Mouse (Mus musculus) heart, embryonic 14.5 days (tissue): Measurements from ENCODE around the gene Slc9a3r1. TPM values are rescaled to one million over a fixed set of nuclear protein-coding genes. Genes with fewer than 3 reads are reported as not detected.

Experiments used
- ATAC-seq: fragments of 200-750 bp; cut with Nextera tagmentation; 2 replicates; pipeline ENCODE4 v1.8.0; 2017; ENCODE audit warnings: low read depth, moderate TSS enrichment; ENCODE audit not compliant: insufficient number of reproducible peaks, insufficient read depth, low FRiP score
- H3K27ac ChIP-seq, 2 experiments: fragments of 200-500 bp in 1 of 2; fragments of 300-500 bp in 1 of 2; sonication (generic) in 1 of 2; replicated peaks in 1 of 2; 2 replicates each; pipeline ENCODE4 v1.5.1; 2012 to 2014; ENCODE audit warnings: low read depth in 2 of 2, low read length in 2 of 2, control low read depth in 1 of 2, mild to moderate bottlenecking in 1 of 2, mixed read lengths in 1 of 2; ENCODE audit not compliant: control insufficient read depth in 1 of 2, insufficient read depth in 1 of 2
- H3K27me3 ChIP-seq: fragments of 300-500 bp; sonication (generic); 2 replicates; pipeline ENCODE4 v1.6.1; 2014; ENCODE audit warnings: mild to moderate bottlenecking, low read length, control low read depth; ENCODE audit not compliant: control insufficient read depth, insufficient read depth
- H3K36me3 ChIP-seq: fragments of 300-500 bp; sonication (generic); 2 replicates; pipeline ENCODE4 v1.6.1; 2014; ENCODE audit warnings: mild to moderate bottlenecking, control low read depth, low read length, mixed read lengths; ENCODE audit not compliant: control insufficient read depth, insufficient read depth
- H3K4me1 ChIP-seq, 2 experiments: fragments of 200-500 bp in 1 of 2; fragments of 300-500 bp in 1 of 2; sonication (generic) in 1 of 2; 2 replicates each; pipeline ENCODE4 v1.6.1; 2012 to 2014; ENCODE audit warnings: low read length in 2 of 2, control low read depth in 1 of 2, mixed read lengths in 1 of 2; ENCODE audit not compliant: control insufficient read depth in 2 of 2, insufficient read depth in 2 of 2
- H3K4me2 ChIP-seq: fragments of 300-500 bp; sonication (generic); 2 replicates; pipeline ENCODE4 v1.6.1; 2014; ENCODE audit warnings: mild to moderate bottlenecking, low read length
- H3K4me3 ChIP-seq, 2 experiments: fragments of 200-500 bp in 1 of 2; fragments of 300-500 bp in 1 of 2; sonication (generic) in 1 of 2; 2 replicates each; pipeline ENCODE4 v1.5.1; 2012 to 2014; ENCODE audit warnings: low read length in 2 of 2, mild to moderate bottlenecking in 2 of 2, control low read depth in 1 of 2, low read depth in 1 of 2, moderate library complexity in 1 of 2; ENCODE audit not compliant: control insufficient read depth in 1 of 2, insufficient read depth in 1 of 2
- H3K9ac ChIP-seq: fragments of 300-500 bp; sonication (generic); 2 replicates; pipeline ENCODE4 v1.6.1; 2014; ENCODE audit warnings: mild to moderate bottlenecking, low read length
- H3K9me3 ChIP-seq: fragments of 300-500 bp; sonication (generic); 2 replicates; pipeline ENCODE4 v1.6.1; 2016; ENCODE audit warnings: low read length, control low read depth; ENCODE audit not compliant: control insufficient read depth
- WGBS: fragments of 180-500 bp; shearing (Covaris S2); extraction: QIAGEN DNeasy Blood & Tissue Kit; methylation state at CpG from one replicate; pipeline ENCODE4 v1.1.7; 2014; 5-methylcytosine and 5-hydroxymethylcytosine counted together
- polyA plus RNA-seq: library from polyadenylated mRNA; unstranded; fragments of >200 nt; fragmentation: Nextera tagmentation; extraction: Ambion mirVana; gene quantifications from 2 replicates; pipeline ENCODE4 v1.2.1, GENCODE M21; 2014

Slc9a3r1 gene
- polyA plus RNA-seq, 1 experiment from 2014 or later, result 21.9 TPM

GRCm38 (mm10) chr11:115208776-115209732 lies 45.9 kb downstream of the Slc9a3r1 start:
- H3K9me3 ChIP-seq, result no peaks in the 10 kb centered on the region
- H3K27ac ChIP-seq, result no peak overlapping the region
- no peak overlapping the region for H3K4me3 ChIP-seq
- H3K4me1 ChIP-seq, result peaks cover 6 to 12% of the 10 kb centered on the region in 2 experiments; a peak in 3 of 4 replicates
- peak overlapping the region; percentile 16; the same call in 1 of the 2 replicates for H3K9ac ChIP-seq
- 76% methylated on average over 25 of the region's 25 CpGs for WGBS
- peaks cover 41% of the 10 kb centered on the region for H3K36me3 ChIP-seq
- ATAC-seq, result no peak; the same call in 1 of the 2 replicates
- no peak overlapping the region for H3K4me2 ChIP-seq
- H3K27me3 ChIP-seq, result 0 out of 2 replicates have a peak, but pooled peaks cover 3% of the 10 kb centered on the region

GRCm38 (mm10) chr11:115209958-115210357 lies 46.8 kb downstream of the Slc9a3r1 start:
- Histone ChIP-seq H3K27me3 (0 out of 2 replicates have a peak, but pooled peaks cover 2% of the 10 kb centered on the region), H3K4me3 (no peak overlapping the region), H3K4me2 (no peak overlapping the region), H3K9ac (no peak overlapping the region), H3K36me3 (peaks cover 37% of the 10 kb centered on the region), H3K4me1 (peaks cover 10 to 12% of the 10 kb centered on the region in 2 experiments), H3K27ac (no peak overlapping the region), H3K9me3 (no peaks in the 10 kb centered on the region)
- ATAC-seq, result no peak
- 81% methylated on average over 7 of the region's 7 CpGs for WGBS

DNA sequence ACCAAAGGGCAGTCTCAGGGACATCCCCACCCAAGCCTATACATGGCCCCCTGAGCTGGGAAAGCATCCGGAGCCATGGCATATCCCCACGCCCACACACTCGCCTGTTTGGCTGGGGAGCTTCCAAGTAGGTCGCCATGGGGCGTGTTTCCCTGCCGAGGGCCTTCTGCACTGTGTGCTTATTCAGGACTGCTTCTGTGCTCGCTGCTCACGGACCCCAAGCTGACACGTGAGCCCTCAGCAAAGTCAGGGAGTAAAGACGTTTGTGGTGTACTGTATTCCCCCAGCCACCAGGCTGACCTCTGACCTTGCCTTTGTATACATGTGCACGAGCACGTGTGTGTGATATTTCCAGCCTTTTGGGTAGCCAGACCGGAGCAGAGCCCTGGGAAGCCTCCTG lies 49.0 kb downstream of the Slc9a3r1 start:
- peaks cover 16% of the 10 kb centered on the region; the same call in 1 of the 2 replicates for H3K36me3 ChIP-seq
- no peak overlapping the region for H3K4me3 ChIP-seq
- H3K4me1 ChIP-seq, result peaks cover 17 to 19% of the 10 kb centered on the region in 2 experiments
- no peak for ATAC-seq
- no peak overlapping the region for H3K27ac ChIP-seq
- H3K4me2 ChIP-seq, result no peak overlapping the region
- H3K27me3 ChIP-seq, result no peaks in the 10 kb centered on the region
- 57% methylated on average over 13 of the region's 13 CpGs for WGBS
- H3K9ac ChIP-seq, result no peak overlapping the region
- H3K9me3 ChIP-seq, result no peaks in the 10 kb centered on the region

- WGBS, result 23% methylated on average over 5 of the region's 5 CpGs
- Histone ChIP-seq H3K4me1 (peaks cover 37 to 42% of the 10 kb centered on the region in 2 experiments), H3K27ac (peak overlapping the region; percentile 48 to 72; a peak in 3 of 4 replicates)
Observed at GRCm38 (mm10) chr11:115215123-115215522, 52.0 kb downstream of the Slc9a3r1 start.

DNA sequence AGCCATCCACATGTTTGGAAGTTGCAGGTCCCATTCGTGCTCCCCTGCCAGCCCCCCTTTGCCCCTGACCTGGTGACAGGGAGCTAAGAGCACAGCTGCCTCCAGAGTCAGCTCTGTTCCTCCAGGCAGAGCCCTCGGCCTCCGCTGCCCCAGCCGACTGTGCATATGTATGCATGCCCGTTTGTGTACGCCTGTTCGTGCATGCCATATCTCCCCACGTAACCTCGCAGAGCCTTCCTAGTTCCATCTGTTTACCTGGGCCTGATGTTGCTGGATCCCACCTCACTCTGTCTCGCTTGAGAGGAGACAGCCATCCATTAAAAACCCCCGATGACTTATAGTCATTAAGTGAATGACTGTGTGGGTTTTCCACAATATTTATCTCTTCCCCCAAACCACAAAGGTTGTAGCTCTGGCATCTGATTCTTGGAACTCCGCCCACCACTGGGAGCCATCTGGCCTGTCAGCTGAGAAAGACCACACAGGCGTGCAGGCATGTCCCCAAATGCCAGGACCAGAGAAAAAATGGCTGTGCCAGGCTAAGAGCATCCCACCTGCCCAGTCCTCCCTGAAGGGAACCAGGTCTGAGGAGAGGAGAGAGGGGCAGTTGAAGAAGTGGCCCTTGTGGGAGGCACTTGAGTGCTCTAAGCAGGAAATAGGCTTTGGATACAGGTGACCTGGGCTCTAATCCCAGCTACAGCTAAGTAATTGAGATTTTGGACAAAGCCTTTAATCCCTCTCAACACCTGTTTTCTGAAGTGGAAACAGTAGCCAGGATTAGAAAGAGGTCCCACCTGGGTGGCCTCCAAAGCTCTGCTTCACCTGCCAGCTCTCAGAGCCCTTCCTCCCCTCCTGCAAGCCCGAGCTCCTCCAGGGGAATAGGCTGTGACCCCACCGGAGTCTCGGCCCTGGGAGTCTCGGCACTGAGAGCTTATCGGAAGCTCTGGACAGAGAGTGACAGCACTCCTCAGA lies 54.6 kb downstream of the Slc9a3r1 start:
- Histone ChIP-seq H3K4me2 (no peak overlapping the region), H3K36me3 (no peaks in the 10 kb centered on the region), H3K4me1 (peaks cover 45 to 60% of the 10 kb centered on the region in 2 experiments), H3K27me3 (no peaks in the 10 kb centered on the region), H3K9ac (no peak overlapping the region), H3K27ac (no peak overlapping the region), H3K9me3 (no peaks in the 10 kb centered on the region), H3K4me3 (no peak overlapping the region)
- WGBS, result 53% methylated on average over 18 of the region's 18 CpGs
- ATAC-seq, result no peak

More at GRCm38 (mm10) chr11:115215123-115215522, 52.0 kb downstream of the Slc9a3r1 start:
- no peaks in the 10 kb centered on the region for H3K9me3 ChIP-seq
- no peak overlapping the region for H3K4me3 ChIP-seq
- 0 out of 2 replicates have a peak, but pooled peaks cover 3% of the 10 kb centered on the region for H3K36me3 ChIP-seq
- H3K4me2 ChIP-seq, result 0 out of 2 replicates have a peak overlapping the region, but pooled peaks have one; percentile 29
- peak; percentile 63; the same call in 1 of the 2 replicates for ATAC-seq
- H3K27me3 ChIP-seq, result no peaks in the 10 kb centered on the region
- peak overlapping the region; percentile 34 for H3K9ac ChIP-seq

DNA sequence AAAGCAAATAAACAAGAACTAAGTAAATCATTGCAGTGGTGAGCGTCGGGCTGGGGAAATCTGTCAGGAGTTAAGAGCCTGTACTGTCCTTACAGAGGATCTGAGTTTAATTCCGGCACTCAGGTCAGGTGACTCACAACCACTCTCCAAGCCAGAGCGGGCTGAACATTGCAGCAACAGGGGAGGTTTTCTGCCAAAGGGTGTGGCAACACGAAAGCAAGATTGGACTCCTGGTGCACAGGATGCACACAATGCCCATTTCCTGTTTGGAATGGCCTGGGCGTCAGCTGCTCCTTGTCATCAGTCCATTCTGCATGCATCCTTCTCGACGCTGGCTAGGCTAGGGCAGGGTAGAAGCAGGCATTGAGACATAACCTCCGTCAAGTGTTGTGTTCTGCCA lies 56.1 kb downstream of the Slc9a3r1 start:
- 23% methylated on average over 9 of the region's 9 CpGs for WGBS
- no peaks in the 10 kb centered on the region for H3K36me3 ChIP-seq
- no peaks in the 10 kb centered on the region for H3K9me3 ChIP-seq
- no peak overlapping the region for H3K4me3 ChIP-seq
- ATAC-seq, result no peak
- H3K9ac ChIP-seq, result 0 out of 2 replicates have a peak overlapping the region, but pooled peaks have one; percentile 30
- peaks cover 60 to 75% of the 10 kb centered on the region in 2 experiments for H3K4me1 ChIP-seq
- H3K27ac ChIP-seq, result peak overlapping the region; percentile 32 to 47
- H3K27me3 ChIP-seq, result no peaks in the 10 kb centered on the region
- no peak overlapping the region for H3K4me2 ChIP-seq

- no peaks in the 10 kb centered on the region for H3K9me3 ChIP-seq
- ATAC-seq, result no peak
- no peaks in the 10 kb centered on the region for H3K36me3 ChIP-seq
- WGBS, result 86% methylated on average over 10 of the region's 10 CpGs
- H3K4me1 ChIP-seq, result peaks cover 63 to 78% of the 10 kb centered on the region in 2 experiments
- H3K27me3 ChIP-seq, result no peaks in the 10 kb centered on the region
- H3K4me2 ChIP-seq, result no peak overlapping the region
- no peak overlapping the region for H3K4me3 ChIP-seq
- H3K9ac ChIP-seq, result no peak overlapping the region
- H3K27ac ChIP-seq, result peak overlapping the region; percentile 32 to 47; a peak in 3 of 4 replicates
Observed at GRCm38 (mm10) chr11:115219685-115220084, 56.5 kb downstream of the Slc9a3r1 start.
